Mouse (Mus musculus) forebrain, embryonic 11.5 days (tissue): ENCODE data around the gene Slc35b1. TPM values are rescaled to one million over a fixed set of nuclear protein-coding genes. Genes with fewer than 3 reads are reported as not detected.

ENCODE experiments used
- ATAC-seq: fragments of 200-750 bp; cut with Nextera tagmentation; replicated peaks from 2 replicates; pipeline ENCODE4 v1.8.0; 2017; ENCODE audit warnings: moderate TSS enrichment; ENCODE audit not compliant: low FRiP score
- DNase-seq: peaks from one replicate; pipeline ENCODE4 v3.0.0-alpha.2; 2017; ENCODE audit warnings: low spot score
- H3K27ac ChIP-seq: fragments of 300-500 bp; sonication (generic); 2 replicates; pipeline ENCODE4 v1.5.1; 2014; ENCODE audit warnings: low read depth, low read length
- H3K27me3 ChIP-seq: fragments of 300-500 bp; sonication (generic); 2 replicates; pipeline ENCODE4 v1.6.1; 2014; ENCODE audit warnings: mild to moderate bottlenecking, low read length, mixed read lengths; ENCODE audit not compliant: control insufficient read depth, insufficient read depth
- H3K36me3 ChIP-seq: fragments of 300-500 bp; sonication (generic); 2 replicates; pipeline ENCODE4 v1.6.1; 2014; ENCODE audit warnings: mild to moderate bottlenecking, low read length, moderate library complexity, mixed read lengths; ENCODE audit not compliant: control insufficient read depth, insufficient read depth
- H3K4me1 ChIP-seq: fragments of 300-500 bp; sonication (generic); replicated peaks from 2 replicates; pipeline ENCODE4 v1.6.1; 2014; ENCODE audit warnings: low read length, mixed read lengths; ENCODE audit not compliant: control insufficient read depth, insufficient read depth
- H3K4me2 ChIP-seq: fragments of 300-500 bp; sonication (generic); 2 replicates; pipeline ENCODE4 v1.6.1; 2014; ENCODE audit warnings: low read depth, mild to moderate bottlenecking, low read length, moderate library complexity, mixed read lengths; ENCODE audit not compliant: severe bottlenecking
- H3K4me3 ChIP-seq: fragments of 300-500 bp; sonication (generic); 2 replicates; pipeline ENCODE4 v1.5.1; 2014; ENCODE audit warnings: low read depth, low read length
- H3K9ac ChIP-seq: fragments of 300-500 bp; sonication (generic); 2 replicates; pipeline ENCODE4 v1.6.1; 2014; ENCODE audit warnings: low read length
- H3K9me3 ChIP-seq: fragments of 300-500 bp; sonication (generic); 2 replicates; pipeline ENCODE4 v1.6.1; 2016; ENCODE audit warnings: low read length, mixed read lengths; ENCODE audit not compliant: control insufficient read depth
- WGBS: fragments of 180-500 bp; shearing (Covaris S2); extraction: QIAGEN DNeasy Blood & Tissue Kit; methylation state at CpG from one replicate; pipeline ENCODE4 v1.1.7; 2014; 5-methylcytosine and 5-hydroxymethylcytosine counted together
- polyA plus RNA-seq: library from polyadenylated mRNA; unstranded; fragments of >200 nt; fragmentation: Nextera tagmentation; extraction: Ambion mirVana; gene quantifications from 2 replicates; pipeline ENCODE4 v1.2.1, GENCODE M21; 2014

Gene Slc35b1
- polyA plus RNA-seq, 1 experiment from 2014 or later, result 116 TPM

DNA sequence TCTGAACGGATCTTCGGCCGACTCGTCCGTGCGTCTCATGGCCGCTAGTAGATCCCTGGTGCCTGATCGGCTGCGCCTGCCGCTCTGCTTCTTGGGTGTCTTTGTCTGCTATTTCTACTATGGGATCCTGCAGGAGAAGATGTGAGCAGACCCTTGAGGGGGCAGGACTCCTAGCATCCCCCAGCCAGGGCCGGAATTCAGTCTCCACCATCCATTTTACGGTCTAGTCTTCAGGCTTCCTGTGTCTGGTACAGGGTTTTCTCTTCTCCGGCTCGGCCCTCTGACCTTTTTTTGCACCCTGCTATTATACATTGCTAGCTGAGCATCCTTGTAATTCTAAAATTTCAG is 455 bp downstream of the Slc35b1 start:
- no peak for DNase-seq
- ATAC-seq, result peak; percentile 31; the same call in 1 of the 2 replicates
- Histone ChIP-seq H3K36me3 (peaks cover 5% of the 10 kb centered on the region; the same call in 1 of the 2 replicates), H3K9ac (peak overlapping the region; percentile 73), H3K4me3 (peak overlapping the region; percentile 80), H3K4me2 (peak overlapping the region; percentile 49), H3K9me3 (no peaks in the 10 kb centered on the region), H3K27ac (peak overlapping the region; percentile 65), H3K27me3 (no peaks in the 10 kb centered on the region), H3K4me1 (peaks cover 6% of the 10 kb centered on the region; the same call in 1 of the 2 replicates)
- WGBS, result 0% methylated on average over 14 of the region's 14 CpGs

DNA sequence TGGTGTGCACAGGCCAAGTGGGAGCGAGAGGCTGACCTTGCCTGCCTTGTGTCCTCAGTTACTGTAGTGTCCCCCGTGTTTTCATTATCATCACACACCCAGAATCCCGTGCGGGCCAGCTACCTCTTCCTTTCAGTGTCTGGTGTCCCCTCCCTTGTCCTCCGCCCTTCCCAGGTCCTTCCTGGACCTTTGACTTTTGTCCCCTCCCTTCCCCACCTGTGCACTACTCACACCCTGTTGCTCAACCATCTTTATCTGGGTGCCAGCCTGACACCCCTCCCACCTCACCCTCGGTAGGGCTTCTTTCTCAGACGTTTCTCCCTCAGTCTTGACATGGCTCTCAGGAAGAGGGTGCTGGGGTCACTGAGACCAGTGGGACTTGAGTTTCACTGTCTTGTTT is 2.9 kb downstream of the Slc35b1 start:
- H3K9ac ChIP-seq, result no peak overlapping the region

DNA sequence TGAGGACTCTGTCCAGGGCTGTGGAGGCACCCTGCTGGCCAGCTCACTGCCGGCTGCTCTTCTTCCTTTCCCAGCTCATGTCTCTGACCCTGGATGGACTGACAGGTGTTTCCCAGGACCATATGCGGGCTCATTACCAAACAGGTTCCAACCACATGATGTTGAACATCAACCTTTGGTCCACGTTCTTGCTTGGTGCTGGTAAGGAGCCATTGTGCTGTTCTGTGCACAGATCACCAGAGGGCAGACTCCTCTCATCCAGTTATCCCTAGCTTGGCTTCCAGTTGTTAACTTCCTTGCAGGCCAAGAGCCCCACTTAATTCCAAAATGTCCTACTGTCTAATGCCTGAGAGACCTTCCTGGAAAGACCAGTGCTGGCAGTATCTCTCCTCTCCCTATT is 4.5 kb downstream of the Slc35b1 start:
- no peak overlapping the region for H3K4me3 ChIP-seq
- no peak overlapping the region for H3K9ac ChIP-seq
- no peak for DNase-seq
- H3K27me3 ChIP-seq, result no peaks in the 10 kb centered on the region
- no peak overlapping the region for H3K27ac ChIP-seq
- peaks cover 9% of the 10 kb centered on the region for H3K36me3 ChIP-seq
- no peak for ATAC-seq
- H3K9me3 ChIP-seq, result no peaks in the 10 kb centered on the region
- WGBS, result 77% methylated on average over 3 of the region's 3 CpGs
- peaks cover 6% of the 10 kb centered on the region; the same call in 1 of the 2 replicates for H3K4me1 ChIP-seq
- H3K4me2 ChIP-seq, result no peak overlapping the region

More for the DNA sequence above, 2.9 kb downstream of the Slc35b1 start:
- peaks cover 9% of the 10 kb centered on the region for H3K36me3 ChIP-seq
- H3K4me1 ChIP-seq, result peaks cover 6% of the 10 kb centered on the region; the same call in 1 of the 2 replicates
- no peak overlapping the region for H3K4me3 ChIP-seq
- no peak for DNase-seq
- H3K27me3 ChIP-seq, result no peaks in the 10 kb centered on the region
- H3K9me3 ChIP-seq, result no peaks in the 10 kb centered on the region
- no peak overlapping the region for H3K4me2 ChIP-seq
- no peak overlapping the region for H3K27ac ChIP-seq
- no peak for ATAC-seq
- WGBS, result 91% methylated on average over 7 of the region's 7 CpGs

DNA sequence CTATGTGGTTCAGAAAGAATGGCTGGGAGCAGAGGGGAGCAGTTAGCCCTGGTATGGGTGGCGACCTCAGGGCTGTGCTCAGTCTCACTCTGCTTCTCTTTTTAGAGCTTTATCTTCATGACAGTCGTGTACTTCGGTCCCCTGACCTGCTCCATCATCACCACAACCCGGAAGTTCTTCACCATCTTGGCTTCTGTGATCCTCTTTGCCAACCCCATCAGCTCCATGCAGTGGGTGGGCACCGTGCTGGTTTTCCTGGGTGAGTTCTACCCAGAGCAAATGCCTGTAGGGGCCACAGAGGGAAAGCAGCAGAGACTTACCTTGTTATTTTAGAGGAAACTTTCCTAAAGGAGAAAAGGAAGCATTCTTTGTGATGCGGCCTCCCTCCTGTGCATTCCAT is 5.9 kb downstream of the Slc35b1 start:
- WGBS, result 94% methylated on average over 6 of the region's 6 CpGs
- no peak overlapping the region for H3K4me2 ChIP-seq

DNA sequence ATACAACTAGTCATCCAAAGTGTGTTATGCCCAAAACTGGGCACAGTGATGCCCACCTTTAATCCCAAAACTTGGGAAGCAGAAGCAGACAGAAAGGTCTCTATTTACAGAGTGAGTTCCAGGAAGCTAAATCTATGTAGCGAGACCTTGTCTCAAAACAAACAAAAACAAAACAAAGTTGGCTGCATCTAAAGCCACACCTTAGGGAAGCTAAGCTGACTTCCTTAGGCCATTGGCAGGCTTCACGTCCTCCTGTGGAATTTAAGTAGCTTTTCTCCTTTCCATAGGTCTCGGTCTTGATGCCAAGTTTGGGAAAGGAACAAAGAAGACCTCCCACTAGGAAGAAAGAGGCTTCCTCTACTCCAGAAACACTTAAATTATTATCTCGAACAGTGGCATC is 6.7 kb downstream of the Slc35b1 start:
- Histone ChIP-seq H3K36me3 (peaks cover 9% of the 10 kb centered on the region), H3K4me3 (no peak overlapping the region), H3K4me2 (no peak overlapping the region), H3K27ac (no peak overlapping the region), H3K27me3 (no peaks in the 10 kb centered on the region), H3K9me3 (no peaks in the 10 kb centered on the region), H3K4me1 (no peaks in the 10 kb centered on the region; the same call in 1 of the 2 replicates), H3K9ac (no peak overlapping the region)
- DNase-seq, result no peak
- no peak for ATAC-seq
- 81% methylated on average over 4 of the region's 4 CpGs for WGBS

More for the DNA sequence above, 5.9 kb downstream of the Slc35b1 start:
- no peak overlapping the region for H3K27ac ChIP-seq
- no peaks in the 10 kb centered on the region for H3K9me3 ChIP-seq
- DNase-seq (no peak), ATAC-seq (no peak)
- H3K36me3 ChIP-seq, result peaks cover 9% of the 10 kb centered on the region
- H3K9ac ChIP-seq, result no peak overlapping the region
- no peak overlapping the region for H3K4me3 ChIP-seq
- H3K27me3 ChIP-seq, result no peaks in the 10 kb centered on the region
- H3K4me1 ChIP-seq, result peaks cover 6% of the 10 kb centered on the region; the same call in 1 of the 2 replicates

DNA sequence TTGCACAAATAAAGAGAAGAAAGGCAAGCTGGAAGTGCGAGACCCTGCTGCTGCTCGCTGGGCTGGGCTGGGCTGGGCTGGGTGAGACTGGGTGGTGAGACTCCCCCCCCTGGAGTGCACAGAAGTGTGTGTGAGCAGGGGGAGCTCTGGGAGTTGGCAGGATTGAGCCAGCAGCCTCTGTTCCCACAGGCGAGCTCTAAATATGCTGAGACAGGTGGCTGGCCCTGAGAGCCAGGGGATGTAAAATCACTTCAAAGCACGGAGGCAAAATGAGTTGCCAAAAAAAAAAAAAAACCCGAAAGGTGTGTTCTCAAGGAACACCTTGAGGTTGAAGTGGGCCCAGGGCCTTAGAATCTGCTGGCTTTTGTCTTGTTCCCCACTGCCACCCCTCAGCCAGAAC is 7.3 kb downstream of the Slc35b1 start:
- ATAC-seq (no peak), DNase-seq (no peak)
- no peak overlapping the region for H3K9ac ChIP-seq
- H3K4me1 ChIP-seq, result no peaks in the 10 kb centered on the region
- no peaks in the 10 kb centered on the region for H3K27me3 ChIP-seq
- 82% methylated on average over 5 of the region's 5 CpGs for WGBS
- H3K4me3 ChIP-seq, result no peak overlapping the region
- H3K27ac ChIP-seq, result no peak overlapping the region
- no peak overlapping the region for H3K4me2 ChIP-seq
- peaks cover 9% of the 10 kb centered on the region for H3K36me3 ChIP-seq
- no peaks in the 10 kb centered on the region for H3K9me3 ChIP-seq

DNA sequence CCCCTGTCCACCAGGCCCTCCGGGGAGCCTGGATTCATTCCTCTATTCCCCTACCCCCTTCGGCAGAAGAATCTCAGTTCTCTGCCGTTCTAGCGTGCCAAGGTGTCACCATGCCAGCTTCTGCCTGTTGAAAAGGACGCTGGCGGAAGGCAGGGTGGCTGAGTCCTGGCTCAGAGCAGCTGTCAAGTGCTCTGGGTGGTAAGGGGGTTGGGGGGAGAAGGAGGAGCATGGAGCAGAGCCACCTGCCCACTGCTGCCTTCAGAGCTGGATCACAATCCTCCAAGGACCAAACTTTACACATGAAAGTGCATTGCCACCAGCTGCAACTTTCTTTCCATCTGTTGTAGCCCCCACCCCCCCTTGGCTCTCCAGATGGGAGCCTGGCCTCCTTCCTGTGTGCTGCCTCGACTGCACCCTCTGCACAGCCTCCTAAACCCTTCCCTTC is 7.8 kb downstream of the Slc35b1 start:
- Histone ChIP-seq H3K9me3 (no peaks in the 10 kb centered on the region), H3K9ac (no peak overlapping the region), H3K27me3 (no peaks in the 10 kb centered on the region), H3K36me3 (peaks cover 9% of the 10 kb centered on the region), H3K4me3 (no peak overlapping the region), H3K4me1 (no peaks in the 10 kb centered on the region), H3K27ac (no peak overlapping the region), H3K4me2 (no peak overlapping the region)
- ATAC-seq, result no peak
- no peak for DNase-seq
- WGBS, result 72% methylated on average over 7 of the region's 7 CpGs

DNA sequence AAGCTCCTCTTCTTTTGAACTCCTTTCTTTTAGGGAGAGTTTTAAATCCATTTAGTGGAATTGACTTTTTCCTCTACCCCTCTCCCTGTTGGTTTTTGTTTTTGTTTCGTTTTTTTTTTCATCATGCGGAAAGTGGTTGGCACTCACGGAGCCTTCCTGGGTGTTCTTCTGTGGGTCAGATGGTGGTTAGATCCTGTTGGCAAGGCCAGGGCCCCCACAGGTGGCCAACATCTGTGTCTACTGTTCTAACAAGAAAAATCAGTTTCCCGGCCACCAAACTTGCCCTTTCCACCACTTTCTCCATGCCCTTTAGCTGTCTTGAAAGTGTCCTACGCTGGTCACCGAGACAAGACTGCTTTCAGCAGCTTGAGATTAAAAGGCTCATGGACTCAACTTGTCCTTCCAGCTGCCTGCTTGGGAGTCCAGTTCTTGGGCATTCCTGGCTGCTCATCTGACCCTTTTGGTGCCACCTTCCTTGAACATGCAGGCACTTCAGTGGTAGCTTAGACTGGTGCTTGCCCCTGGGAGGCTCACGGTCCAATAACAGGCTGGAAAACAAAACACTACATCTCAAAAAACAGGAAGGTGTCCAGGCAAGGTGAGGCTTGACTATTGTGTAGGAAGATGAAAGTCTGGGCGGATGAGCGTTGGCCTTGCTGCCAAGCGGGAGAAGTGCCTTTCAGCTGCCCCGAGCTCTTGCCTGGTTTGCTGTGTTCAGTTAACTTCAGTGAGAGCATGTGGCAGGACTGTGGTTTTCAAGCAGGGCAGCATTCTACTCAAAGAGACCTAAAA is 8.4 kb downstream of the Slc35b1 start:
- ATAC-seq, result no peak
- peaks cover 9% of the 10 kb centered on the region for H3K36me3 ChIP-seq
- no peak overlapping the region for H3K9ac ChIP-seq

DNA sequence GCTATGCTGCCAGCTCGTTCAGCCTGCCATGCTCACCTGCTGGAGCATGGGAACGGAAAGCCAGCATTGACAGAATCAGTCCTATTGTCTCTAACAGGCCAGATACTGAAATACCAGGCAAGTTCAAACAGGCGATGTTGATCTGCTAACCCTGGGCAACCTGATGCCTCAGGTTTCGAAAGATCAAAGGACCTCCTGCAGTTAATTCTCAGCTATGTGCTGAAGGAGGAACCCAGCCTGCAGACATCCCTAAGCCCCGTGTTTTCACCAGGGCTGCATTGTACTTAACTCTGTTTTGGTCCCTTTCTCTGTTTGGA is 9.0 kb downstream of the Slc35b1 start:
- no peak for DNase-seq
- Histone ChIP-seq H3K9me3 (no peaks in the 10 kb centered on the region), H3K4me1 (no peaks in the 10 kb centered on the region), H3K4me3 (no peak overlapping the region), H3K36me3 (peaks cover 4% of the 10 kb centered on the region), H3K9ac (no peak overlapping the region), H3K27ac (no peak overlapping the region), H3K27me3 (no peaks in the 10 kb centered on the region), H3K4me2 (no peak overlapping the region)
- no peak for ATAC-seq
- WGBS, result 35% methylated on average over 5 of the region's 5 CpGs

More for the DNA sequence above, 8.4 kb downstream of the Slc35b1 start:
- no peak overlapping the region for H3K27ac ChIP-seq
- DNase-seq, result no peak
- H3K4me3 ChIP-seq, result no peak overlapping the region
- H3K4me1 ChIP-seq, result no peaks in the 10 kb centered on the region
- no peak overlapping the region for H3K4me2 ChIP-seq
- H3K9me3 ChIP-seq, result no peaks in the 10 kb centered on the region
- H3K27me3 ChIP-seq, result no peaks in the 10 kb centered on the region
- 85% methylated on average over 11 of the region's 11 CpGs for WGBS
